Mouse (Mus musculus): ENCODE measurements at regions not wholly inside any gene's neighbourhood (a gene's known extent, or its start where the extent isn't known, plus 50 kb on each side); places are given as distances from the start of the nearest gene placed in this dataset.

DNA sequence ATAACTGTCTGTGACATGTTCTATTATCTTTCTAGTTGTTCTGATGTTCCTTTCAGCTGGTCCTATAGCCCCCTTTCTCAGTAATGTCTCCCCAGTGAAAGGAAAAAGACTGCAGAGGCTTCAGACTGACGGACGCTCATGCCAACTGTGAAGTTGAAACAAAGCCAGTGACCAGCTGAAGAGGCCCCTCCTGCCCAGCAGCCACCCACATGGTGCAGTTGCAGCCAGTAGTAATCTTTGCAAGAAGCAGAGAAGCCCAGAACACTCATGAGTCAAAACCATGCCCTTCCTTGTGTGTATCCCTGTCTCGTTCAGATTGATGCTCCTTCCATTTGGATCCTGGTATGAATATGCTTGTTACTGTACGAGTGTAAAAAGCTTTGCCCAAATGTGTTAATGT, 428.7 kb upstream of the Ubash3b start:
- H3K27ac ChIP-seq (ENCODE audit: control insufficient read depth, insufficient read depth, low read depth, low read length): no peak overlapping the region
- H3K4me3 ChIP-seq (ENCODE audit: control insufficient read depth, low read depth, low read length): no peak overlapping the region
- TF ChIP-seq POLR2A (IDR thresholded peaks at IDR 0.05; ENCODE audit: control insufficient read depth, low read depth, low read length): no peak
- TF ChIP-seq CTCF (IDR thresholded peaks at IDR 0.05; ENCODE audit: control insufficient read depth, insufficient read depth, insufficient replicate concordance, low read depth, low read length): no peak
- no peaks in the 10 kb centered on the region for H3K36me3 ChIP-seq (ENCODE audit: control insufficient read depth, insufficient read depth, low read length)
- H3K27me3 ChIP-seq (ENCODE audit: control insufficient read depth, insufficient read depth, low read length): no peaks in the 10 kb centered on the region
- no peaks in the 10 kb centered on the region; the same call in 1 of the 2 replicates for H3K4me1 ChIP-seq (ENCODE audit: control insufficient read depth, insufficient read depth, low read length)

GRCm38 (mm10) chr9:41588466-41589425, 427.2 kb upstream of the Ubash3b start:
- Histone ChIP-seq H3K4me3 (ENCODE audit: control insufficient read depth, low read depth, low read length) (no peak overlapping the region), H3K4me1 (ENCODE audit: control insufficient read depth, insufficient read depth, low read length) (no peaks in the 10 kb centered on the region), H3K27ac (ENCODE audit: control insufficient read depth, insufficient read depth, low read depth, low read length) (no peak overlapping the region), H3K27me3 (ENCODE audit: control insufficient read depth, insufficient read depth, low read length) (no peaks in the 10 kb centered on the region), H3K36me3 (ENCODE audit: control insufficient read depth, insufficient read depth, low read length) (no peaks in the 10 kb centered on the region)
- TF ChIP-seq POLR2A (IDR thresholded peaks at IDR 0.05; ENCODE audit: control insufficient read depth, low read depth, low read length) (no peak), CTCF (IDR thresholded peaks at IDR 0.05; ENCODE audit: control insufficient read depth, insufficient read depth, insufficient replicate concordance, low read depth, low read length) (no peak)

DNA sequence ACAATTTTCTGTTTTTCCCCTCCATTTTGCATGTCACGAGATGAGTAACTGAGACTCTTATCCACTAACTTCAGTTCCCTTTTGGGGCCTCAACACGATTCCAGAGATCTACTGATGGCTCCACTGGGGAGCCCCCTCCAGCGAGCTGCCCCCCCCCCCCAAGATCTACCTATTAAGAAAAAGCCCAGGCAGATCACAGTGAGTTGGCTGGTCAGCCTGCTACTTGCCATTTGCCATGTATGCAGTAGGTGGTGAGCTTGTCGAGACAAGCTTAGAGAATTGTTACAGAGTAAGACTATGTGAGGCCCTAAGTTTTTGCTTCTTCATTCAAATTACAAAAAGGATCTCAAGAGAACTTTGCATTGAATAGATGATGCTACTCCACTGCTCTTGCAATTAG, 426.3 kb upstream of the Ubash3b start:
- no peaks in the 10 kb centered on the region for H3K36me3 ChIP-seq (ENCODE audit: control insufficient read depth, insufficient read depth, low read length)
- no peak overlapping the region for H3K27ac ChIP-seq (ENCODE audit: control insufficient read depth, insufficient read depth, low read depth, low read length)
- TF ChIP-seq POLR2A (IDR thresholded peaks at IDR 0.05; ENCODE audit: control insufficient read depth, low read depth, low read length): no peak
- no peak for TF ChIP-seq CTCF (IDR thresholded peaks at IDR 0.05; ENCODE audit: control insufficient read depth, insufficient read depth, insufficient replicate concordance, low read depth, low read length)
- H3K4me3 ChIP-seq (ENCODE audit: control insufficient read depth, low read depth, low read length): no peak overlapping the region
- no peaks in the 10 kb centered on the region for H3K4me1 ChIP-seq (ENCODE audit: control insufficient read depth, insufficient read depth, low read length)
- no peaks in the 10 kb centered on the region for H3K27me3 ChIP-seq (ENCODE audit: control insufficient read depth, insufficient read depth, low read length)

GRCm38 (mm10) chr9:41586966-41587570, 425.6 kb upstream of the Ubash3b start:
- Histone ChIP-seq H3K36me3 (ENCODE audit: control insufficient read depth, insufficient read depth, low read length) (no peaks in the 10 kb centered on the region), H3K27ac (ENCODE audit: control insufficient read depth, insufficient read depth, low read depth, low read length) (no peak overlapping the region), H3K4me3 (ENCODE audit: control insufficient read depth, low read depth, low read length) (no peak overlapping the region), H3K4me1 (ENCODE audit: control insufficient read depth, insufficient read depth, low read length) (no peaks in the 10 kb centered on the region), H3K27me3 (ENCODE audit: control insufficient read depth, insufficient read depth, low read length) (no peaks in the 10 kb centered on the region)
- TF ChIP-seq POLR2A (IDR thresholded peaks at IDR 0.05; ENCODE audit: control insufficient read depth, low read depth, low read length) (no peak), CTCF (IDR thresholded peaks at IDR 0.05; ENCODE audit: control insufficient read depth, insufficient read depth, insufficient replicate concordance, low read depth, low read length) (no peak)

DNA sequence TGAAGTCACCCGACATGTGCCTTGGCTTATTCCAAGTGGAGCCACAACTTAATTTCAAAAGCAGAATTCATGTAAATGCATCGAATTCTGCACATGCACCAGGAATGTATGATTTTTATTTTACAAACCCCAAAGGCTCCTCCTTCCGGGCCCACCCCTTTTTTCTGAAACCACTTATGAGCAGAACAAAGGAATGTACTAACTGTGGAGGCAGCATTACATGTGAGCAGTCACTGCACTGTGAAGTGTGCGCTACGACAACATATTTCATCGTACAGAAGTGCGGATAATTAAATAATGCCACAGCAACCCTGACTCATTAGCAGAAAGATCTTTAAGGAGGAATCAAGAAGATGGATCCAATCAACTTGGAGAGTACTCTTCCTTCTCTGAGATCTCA, 424.8 kb upstream of the Ubash3b start:
- Histone ChIP-seq H3K27me3 (ENCODE audit: control insufficient read depth, insufficient read depth, low read length) (no peaks in the 10 kb centered on the region), H3K27ac (ENCODE audit: control insufficient read depth, insufficient read depth, low read depth, low read length) (no peak overlapping the region), H3K4me3 (ENCODE audit: control insufficient read depth, low read depth, low read length) (no peak overlapping the region), H3K36me3 (ENCODE audit: control insufficient read depth, insufficient read depth, low read length) (no peaks in the 10 kb centered on the region), H3K4me1 (ENCODE audit: control insufficient read depth, insufficient read depth, low read length) (no peaks in the 10 kb centered on the region)
- TF ChIP-seq CTCF (IDR thresholded peaks at IDR 0.05; ENCODE audit: control insufficient read depth, insufficient read depth, insufficient replicate concordance, low read depth, low read length) (no peak), POLR2A (IDR thresholded peaks at IDR 0.05; ENCODE audit: control insufficient read depth, low read depth, low read length) (no peak)

GRCm38 (mm10) chr9:41585771-41586170, 424.3 kb upstream of the Ubash3b start:
- no peaks in the 10 kb centered on the region for H3K27me3 ChIP-seq (ENCODE audit: control insufficient read depth, insufficient read depth, low read length)
- H3K4me1 ChIP-seq (ENCODE audit: control insufficient read depth, insufficient read depth, low read length): peaks cover under 1% of the 10 kb centered on the region; the same call in 1 of the 2 replicates
- TF ChIP-seq CTCF (IDR thresholded peaks at IDR 0.05; ENCODE audit: control insufficient read depth, insufficient read depth, insufficient replicate concordance, low read depth, low read length) (no peak), POLR2A (IDR thresholded peaks at IDR 0.05; ENCODE audit: control insufficient read depth, low read depth, low read length) (no peak)
- no peak overlapping the region for H3K4me3 ChIP-seq (ENCODE audit: control insufficient read depth, low read depth, low read length)
- H3K27ac ChIP-seq (ENCODE audit: control insufficient read depth, insufficient read depth, low read depth, low read length): no peak overlapping the region
- no peaks in the 10 kb centered on the region for H3K36me3 ChIP-seq (ENCODE audit: control insufficient read depth, insufficient read depth, low read length)

- H3K4me3 ChIP-seq (ENCODE audit: control insufficient read depth, low read depth, low read length): no peak overlapping the region
- H3K27me3 ChIP-seq (ENCODE audit: control insufficient read depth, insufficient read depth, low read length): no peaks in the 10 kb centered on the region
- peaks cover 2% of the 10 kb centered on the region; the same call in 1 of the 2 replicates for H3K4me1 ChIP-seq (ENCODE audit: control insufficient read depth, insufficient read depth, low read length)
- H3K36me3 ChIP-seq (ENCODE audit: control insufficient read depth, insufficient read depth, low read length): no peaks in the 10 kb centered on the region
- no peak overlapping the region for H3K27ac ChIP-seq (ENCODE audit: control insufficient read depth, insufficient read depth, low read depth, low read length)
- TF ChIP-seq POLR2A (IDR thresholded peaks at IDR 0.05; ENCODE audit: control insufficient read depth, low read depth, low read length) (no peak), CTCF (IDR thresholded peaks at IDR 0.05; ENCODE audit: control insufficient read depth, insufficient read depth, insufficient replicate concordance, low read depth, low read length) (no peak)
Measured at GRCm38 (mm10) chr9:41585012-41585411, 423.5 kb upstream of the Ubash3b start.
